Mouse (Mus musculus) B cell, adult 2 months (primary cell): ENCODE measurements around the gene Taar7a.
A peak's percentile ranks its signal among the peaks of the same experiment; 100 is the strongest.

Source experiments
- DNase-seq, 2 experiments: peaks; one replicate each; pipeline ENCODE4 v3.0.0; 2022

Taar7a gene

GRCm38 (mm10) chr10:23942465-23942864 is 50.8 kb downstream of the Taar7a start:
- peak; percentile 15 to 24 for DNase-seq
